Mouse (Mus musculus) megakaryocyte, embryonic 14.5 days (primary cell): ENCODE measurements around the gene Pkn3.

ENCODE experiments used
- FLI1 ChIP-seq: IDR thresholded peaks from 2 replicates; pipeline ENCODE4 v1.6.1; 2012; ENCODE audit warnings: low read length, inconsistent platforms, mixed read lengths
- GATA1 ChIP-seq: IDR thresholded peaks from 3 replicates; pipeline ENCODE4 v1.6.1; 2012; ENCODE audit warnings: mixed read lengths, low read length, inconsistent platforms, borderline replicate concordance

- TF ChIP-seq GATA1 (no peak), FLI1 (no peak)
Observed at GRCm38 (mm10) chr2:30064298-30064697, 13.2 kb upstream of the Pkn3 start.
